Mouse (Mus musculus): Measurements from ENCODE around the gene Serpina3i. TPM values are rescaled to one million over a fixed set of nuclear protein-coding genes. Genes with fewer than 3 reads are reported as not detected.

The Serpina3i gene
- total RNA-seq, 1 experiment from 2014 or later, result not detected

DNA sequence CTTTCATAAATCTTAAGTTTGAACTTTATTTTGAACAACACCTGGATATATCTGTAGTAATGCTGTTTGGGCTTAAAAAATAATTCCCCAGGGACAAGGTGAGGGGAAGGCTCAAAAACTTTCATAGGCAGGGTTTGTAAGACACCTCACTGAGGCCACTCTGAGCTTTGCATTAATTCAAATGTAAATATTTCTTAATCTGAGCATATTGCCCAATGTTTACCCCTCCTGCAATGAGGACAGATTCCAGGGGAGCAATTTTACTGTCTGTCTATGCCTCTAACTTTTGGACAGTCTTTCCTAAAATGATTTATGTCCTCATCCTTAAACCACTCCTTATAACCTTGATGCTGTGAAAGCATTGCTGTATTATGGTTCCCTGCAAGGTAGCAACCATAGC lies 25.4 kb downstream of the Serpina3i start:
- ATAC-seq (replicated peaks; ENCODE audit: low read depth, poor library complexity, severe bottlenecking), result no peak

DNA sequence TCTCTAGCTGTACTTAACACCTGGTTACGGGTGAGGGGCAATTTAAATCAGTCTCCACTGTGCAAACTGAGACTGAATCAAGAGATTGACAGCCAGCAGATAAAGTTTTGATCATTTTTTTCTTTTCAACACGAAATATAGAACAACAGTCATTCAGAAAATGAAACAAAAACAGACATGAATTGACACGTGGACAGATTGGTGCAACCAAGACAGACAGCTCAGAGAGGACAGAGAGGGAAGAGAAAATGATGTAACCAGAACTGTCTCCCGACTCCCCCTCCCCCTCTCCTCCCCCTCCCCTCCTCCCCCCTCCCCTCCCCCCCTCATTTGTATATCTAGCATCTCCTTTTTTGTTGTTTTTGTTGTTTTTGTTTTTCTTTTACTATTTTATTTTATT lies 26.9 kb downstream of the Serpina3i start:
- no peak for ATAC-seq (replicated peaks; ENCODE audit: low read depth, poor library complexity, severe bottlenecking)

DNA sequence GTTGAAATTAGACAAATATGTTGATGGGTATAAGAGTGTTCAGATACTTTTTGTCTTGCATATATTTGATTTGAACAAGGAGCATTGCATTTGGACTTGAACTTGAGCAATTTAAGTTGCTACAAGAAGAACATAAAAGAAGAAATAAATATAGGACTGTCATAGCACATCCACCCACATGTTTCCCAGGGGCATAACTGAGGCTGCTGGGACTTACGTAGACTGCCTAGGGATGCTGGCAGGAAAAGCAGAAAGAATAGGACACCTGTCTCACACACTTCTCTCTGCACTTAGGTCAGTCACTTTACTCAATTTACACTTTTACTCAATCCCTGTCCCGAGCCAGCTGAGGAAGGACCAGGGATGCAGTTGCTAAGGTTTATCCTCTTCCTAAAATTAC lies 31.0 kb downstream of the Serpina3i start:
- no peak for ATAC-seq (replicated peaks; ENCODE audit: low read depth, poor library complexity, severe bottlenecking)

DNA sequence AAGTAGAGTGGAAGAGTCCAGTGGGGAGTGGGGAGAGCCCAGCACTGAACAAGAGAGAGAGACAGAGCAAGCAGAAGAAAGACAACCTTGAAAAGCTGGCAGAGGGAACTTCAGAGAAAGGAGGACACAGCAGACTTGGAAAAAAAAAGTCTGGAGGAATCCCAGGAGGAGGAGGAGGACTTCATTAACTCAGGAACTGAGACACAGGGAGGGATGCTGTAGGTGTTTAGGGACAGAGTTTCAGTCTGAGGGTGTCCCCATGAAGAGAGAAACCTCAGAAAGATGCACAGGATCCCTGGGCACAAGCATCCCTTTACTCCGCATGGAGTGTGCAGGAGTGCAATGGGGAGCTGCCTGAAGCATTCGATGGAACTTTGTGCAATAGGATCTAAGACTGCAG lies 35.1 kb downstream of the Serpina3i start:
- ATAC-seq (replicated peaks; ENCODE audit: low read depth, poor library complexity, severe bottlenecking), result no peak

DNA sequence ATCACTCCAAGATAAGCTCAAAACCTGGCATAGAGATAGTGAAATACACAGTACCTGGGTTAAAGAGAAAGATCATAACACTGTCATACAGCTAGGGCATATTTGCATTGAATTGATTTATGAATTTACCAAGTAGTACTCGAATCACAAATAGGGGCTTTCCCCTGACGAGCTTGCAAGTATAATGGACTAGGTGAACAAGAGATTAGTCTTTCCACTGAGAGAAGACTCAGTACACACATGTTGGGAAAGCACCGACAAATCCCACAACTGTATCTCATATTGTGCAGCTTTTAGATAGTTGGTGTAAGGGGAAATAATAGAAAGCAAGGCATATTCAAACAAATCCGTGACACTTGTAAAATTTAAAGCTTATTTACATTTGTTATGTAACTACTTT lies 43.1 kb downstream of the Serpina3i start:
- ATAC-seq (replicated peaks; ENCODE audit: low read depth, poor library complexity, severe bottlenecking), result no peak

DNA sequence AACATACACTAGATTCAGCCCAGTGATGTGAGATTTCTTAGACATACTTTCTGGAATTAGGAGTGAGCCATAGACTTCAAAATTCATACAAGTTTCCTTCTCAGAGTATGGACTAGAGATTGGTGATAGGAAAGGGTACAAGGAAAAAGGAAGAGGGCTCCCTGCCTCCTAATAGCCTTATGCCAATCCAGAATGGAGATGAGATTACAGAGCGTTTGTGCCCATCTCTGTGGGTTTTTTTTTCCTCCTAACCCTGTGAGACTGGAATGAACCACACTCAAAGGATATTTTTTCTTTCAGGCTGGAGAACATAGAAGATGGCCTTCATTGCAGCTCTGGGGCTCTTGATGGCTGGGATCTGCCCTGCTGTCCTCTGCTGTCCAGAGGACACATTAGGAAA lies 51.3 kb downstream of the Serpina3i start, which contains the start of gene Serpina3j:
Gene Serpina3j (plus strand): TSS at position 301 of the 400 bp plus-strand sequence.
- ATAC-seq (replicated peaks; ENCODE audit: low read depth, poor library complexity, severe bottlenecking), result no peak

Other genes starting within 250 kb of the Serpina3i start
- not detected in 2 replicates for gene Serpina9, start 249.4 kb upstream of the Serpina3i start, total RNA-seq (2017)
- gene Serpina12, start 218.7 kb upstream of the Serpina3i start, total RNA-seq (2017), result 0.05 TPM in 1 of 2 replicates, not detected in the other
- not detected in 2 replicates for gene Serpina5, start 162.0 kb upstream of the Serpina3i start, total RNA-seq (2017)
- not detected in 2 replicates for gene Serpina3a, start 150.4 kb upstream of the Serpina3i start, total RNA-seq (2017)
- 0.10 and 0.27 TPM in 2 replicates for gene Serpina3b, start 135.1 kb upstream of the Serpina3i start, total RNA-seq (2017)
- gene Serpina3c, start 109.3 kb upstream of the Serpina3i start, total RNA-seq (2017), result not detected in 2 replicates
- gene Serpina3f, start 48.6 kb upstream of the Serpina3i start, total RNA-seq (2017), result 0.63 and 0.73 TPM in 2 replicates
- 59.1 and 74.1 TPM in 2 replicates for gene Serpina3g, start 26.9 kb upstream of the Serpina3i start, total RNA-seq (2017)
- not detected in 2 replicates for gene Serpina3j, start 51.4 kb downstream of the Serpina3i start, total RNA-seq (2017)
- gene Serpina3k, start 75.4 kb downstream of the Serpina3i start, total RNA-seq (2017), result not detected in 2 replicates
- not detected in 2 replicates for gene Serpina3m, start 75.4 kb downstream of the Serpina3i start, total RNA-seq (2017)
- not detected in 2 replicates for gene Serpina3n, start 143.6 kb downstream of the Serpina3i start, total RNA-seq (2017)
- not detected in 2 replicates for gene Gsc, start 210.2 kb downstream of the Serpina3i start, total RNA-seq (2017)